Mouse (Mus musculus) retina, embryonic 14.5 days (tissue): ENCODE results near the gene Gm6657.

Experiments
- DNase-seq: peaks from one replicate; pipeline ENCODE4 v3.0.0-alpha.2; 2015; ENCODE audit warnings: low spot score

The Gm6657 gene

DNA sequence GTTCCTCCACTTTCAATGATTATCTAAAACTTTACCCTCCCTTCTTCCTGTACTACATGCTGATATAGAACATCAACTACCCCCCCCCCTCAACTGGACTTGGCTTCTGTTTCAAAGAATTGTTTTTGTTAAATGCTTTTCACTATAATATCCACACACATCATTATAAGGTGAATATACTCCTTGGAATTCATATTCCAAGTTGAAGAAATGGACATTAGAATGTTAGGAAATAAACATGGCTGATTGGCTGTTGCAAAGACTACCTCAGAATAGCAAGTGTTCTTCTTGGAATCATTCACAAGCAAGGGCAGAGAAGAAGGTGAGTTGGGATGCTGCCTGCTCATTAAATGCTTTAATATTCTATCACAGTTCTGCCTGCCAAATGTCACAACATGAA, at the start of gene Gm6657:
TSS of gene Gm6657 (plus strand) at position 301 of the 400 bp plus-strand sequence.
- DNase-seq: no peak

- DNase-seq: peak; percentile 39
Observed at GRCm38 (mm10) chr12:78153308-78154002, 40.6 kb upstream of the Gm6657 start.

DNA sequence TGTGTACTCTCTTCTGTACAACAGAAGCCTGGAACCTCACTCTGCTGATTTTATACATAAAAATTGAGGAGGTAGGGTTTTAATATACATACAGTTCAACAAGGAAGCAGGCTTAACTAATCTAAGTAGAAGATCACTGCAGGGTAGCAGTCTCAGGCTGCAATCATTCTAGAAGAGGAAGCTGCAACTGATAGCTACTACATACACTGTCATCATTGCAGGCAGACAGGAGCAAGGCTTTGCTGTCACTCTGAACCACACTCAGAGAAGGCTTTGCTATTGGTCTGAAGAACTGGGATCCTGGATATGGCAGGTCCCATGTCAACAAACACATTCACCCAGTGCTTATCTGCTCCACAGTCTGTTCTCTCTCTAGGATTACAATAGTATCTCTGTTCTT, 23.9 kb upstream of the Gm6657 start:
- DNase-seq: no peak

DNA sequence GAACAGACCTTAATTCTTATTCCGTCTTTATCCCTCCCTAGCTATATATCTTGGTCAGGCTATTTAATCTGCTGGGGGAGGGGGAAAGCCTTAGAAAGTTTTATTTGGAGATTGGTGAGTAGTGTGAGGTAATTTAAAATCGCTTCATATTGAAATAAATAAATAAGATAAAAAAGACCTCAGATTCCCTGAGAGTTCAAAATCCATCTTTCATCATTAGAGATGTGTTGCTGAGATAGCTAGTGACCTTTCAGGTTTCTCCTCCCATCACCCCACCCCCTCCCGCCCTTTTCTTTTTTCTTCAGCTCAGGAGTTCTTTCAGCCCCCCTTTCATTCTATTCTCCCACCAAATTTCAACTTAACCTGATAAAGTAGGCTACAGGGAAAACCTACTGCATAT, 20.1 kb upstream of the Gm6657 start:
- DNase-seq: no peak

GRCm38 (mm10) chr12:78174671-78175070, 19.4 kb upstream of the Gm6657 start:
- DNase-seq: no peak

DNA sequence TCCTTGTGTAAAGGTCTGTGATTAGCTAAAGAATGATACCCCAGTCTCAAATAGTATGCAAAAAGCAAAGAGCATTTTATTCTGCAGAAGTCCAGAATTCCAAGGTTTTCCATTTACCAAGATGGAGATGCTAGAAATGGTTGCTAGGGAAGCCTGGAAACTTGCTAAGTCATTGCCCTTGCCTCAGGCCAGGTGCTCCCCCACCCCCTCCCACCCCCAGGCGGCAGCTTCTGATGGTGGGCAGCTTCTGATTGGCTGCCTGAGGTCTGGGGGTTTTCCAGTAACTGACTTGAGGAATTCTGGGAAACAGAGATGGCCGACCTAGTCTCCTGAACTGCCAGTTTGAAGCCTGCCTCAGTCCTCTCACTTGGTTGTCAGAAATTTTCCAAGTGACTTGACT, 12.6 kb upstream of the Gm6657 start:
- DNase-seq: no peak

DNA sequence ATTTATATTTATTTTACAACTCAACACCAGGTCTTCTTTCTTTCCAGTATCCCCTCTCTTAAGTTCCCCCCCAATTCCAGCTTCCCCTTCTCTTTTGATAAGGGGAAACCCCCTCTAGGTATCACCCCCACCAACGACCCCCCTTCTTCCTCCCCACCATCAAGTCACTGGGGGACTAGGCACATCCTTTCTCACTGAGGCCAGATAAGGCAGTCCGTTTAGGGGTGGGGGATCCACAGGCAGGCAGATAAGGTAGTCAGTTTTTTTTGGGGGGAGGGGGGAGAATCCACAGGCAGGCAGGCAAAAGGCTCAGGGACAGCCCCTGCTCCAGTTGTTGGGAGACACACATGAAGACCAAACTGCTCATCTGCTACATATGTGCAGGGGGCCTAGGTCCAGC, 1.3 kb downstream of the Gm6657 start:
- DNase-seq: no peak

GRCm38 (mm10) chr12:78203646-78204045, 9.6 kb downstream of the Gm6657 start:
- DNase-seq: no peak

GRCm38 (mm10) chr12:78205915-78206570, 12.0 kb downstream of the Gm6657 start:
- DNase-seq: peak; percentile 84

DNA sequence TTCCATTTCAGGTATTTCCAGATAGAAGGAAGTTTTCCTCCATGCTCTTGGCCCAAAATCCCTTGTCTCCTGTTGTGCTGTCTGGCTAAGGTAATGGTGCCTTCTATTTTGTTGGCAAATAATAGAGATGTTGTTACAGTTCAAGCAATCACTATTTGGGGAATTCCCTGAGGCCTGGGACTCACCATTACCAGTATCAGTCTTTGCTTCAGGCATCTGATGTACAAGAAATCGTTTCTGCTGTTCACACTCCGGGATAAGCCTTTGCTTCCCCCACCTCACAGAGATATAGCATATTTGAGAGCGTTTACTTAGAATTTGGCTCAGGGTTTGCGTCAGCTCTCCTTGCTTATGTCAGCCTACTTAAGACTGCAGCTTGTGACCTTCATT, 12.5 kb downstream of the Gm6657 start:
- no peak for DNase-seq

DNA sequence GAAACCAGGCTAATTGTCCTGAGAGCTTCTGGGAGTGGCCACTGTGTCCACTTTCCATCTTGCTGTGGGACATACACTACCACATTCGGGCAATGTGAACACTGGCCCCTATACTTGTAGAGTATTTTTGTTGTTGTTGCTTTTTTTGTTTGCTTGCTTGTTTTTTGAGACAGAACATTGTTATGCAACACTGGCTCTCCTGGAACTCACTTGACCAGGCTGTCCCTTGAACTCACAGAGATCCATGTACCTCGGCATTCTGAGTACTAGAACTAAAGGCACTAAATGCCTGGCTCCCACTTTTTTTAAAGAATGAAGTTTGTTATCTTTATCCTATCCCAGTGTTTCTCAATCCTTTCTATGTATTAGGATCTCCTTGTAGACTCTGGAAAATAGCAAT, 15.8 kb downstream of the Gm6657 start:
- no peak for DNase-seq

DNA sequence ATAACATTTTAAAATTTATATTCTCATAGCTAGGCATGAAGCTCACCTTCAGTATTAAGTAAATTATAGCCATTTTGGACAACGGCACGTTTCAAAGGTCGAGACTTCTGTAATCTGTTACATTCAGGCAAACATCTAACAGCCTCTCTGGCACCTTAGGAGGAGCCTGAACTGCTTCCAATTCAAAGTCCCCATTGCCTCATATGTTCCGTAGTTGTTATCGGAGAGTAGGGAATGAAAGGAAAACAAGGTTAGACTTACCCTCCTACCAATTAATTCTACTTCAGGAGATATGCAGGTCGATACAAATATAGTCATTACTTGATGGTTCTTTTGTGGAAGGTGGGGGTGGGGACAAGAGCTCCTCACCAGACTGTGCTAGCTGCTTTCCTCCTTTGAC, 21.4 kb downstream of the Gm6657 start:
- no peak for DNase-seq

DNA sequence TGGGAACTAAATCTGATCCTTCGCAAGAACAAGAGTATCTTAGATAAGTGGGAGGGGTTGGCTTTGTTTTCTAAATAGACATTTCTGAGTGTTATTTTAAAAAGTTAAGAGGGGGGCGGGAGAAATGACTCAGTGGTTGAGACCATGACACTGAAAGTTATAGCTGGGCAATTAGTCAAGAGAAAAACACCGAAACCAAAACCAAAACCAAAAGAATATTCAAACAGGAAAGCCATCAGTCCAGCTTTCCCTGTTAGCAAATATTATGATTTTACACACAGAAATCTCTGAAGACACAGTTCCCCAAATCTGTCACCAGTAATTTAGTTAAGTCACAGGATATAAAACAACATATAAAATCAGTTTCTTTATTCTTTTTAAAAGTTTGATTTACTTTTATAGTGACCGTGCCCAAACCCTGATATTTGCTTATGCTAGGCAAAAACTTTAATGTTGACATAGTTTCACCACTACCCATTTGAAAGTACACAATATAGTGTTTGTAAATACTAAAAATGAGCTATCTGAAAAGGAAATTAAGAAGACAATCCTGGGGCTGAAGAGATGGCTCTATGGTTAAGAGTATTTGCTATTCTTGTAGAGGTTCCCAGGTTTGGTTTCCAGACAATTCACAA, 25.3 kb downstream of the Gm6657 start:
- DNase-seq: no peak

DNA sequence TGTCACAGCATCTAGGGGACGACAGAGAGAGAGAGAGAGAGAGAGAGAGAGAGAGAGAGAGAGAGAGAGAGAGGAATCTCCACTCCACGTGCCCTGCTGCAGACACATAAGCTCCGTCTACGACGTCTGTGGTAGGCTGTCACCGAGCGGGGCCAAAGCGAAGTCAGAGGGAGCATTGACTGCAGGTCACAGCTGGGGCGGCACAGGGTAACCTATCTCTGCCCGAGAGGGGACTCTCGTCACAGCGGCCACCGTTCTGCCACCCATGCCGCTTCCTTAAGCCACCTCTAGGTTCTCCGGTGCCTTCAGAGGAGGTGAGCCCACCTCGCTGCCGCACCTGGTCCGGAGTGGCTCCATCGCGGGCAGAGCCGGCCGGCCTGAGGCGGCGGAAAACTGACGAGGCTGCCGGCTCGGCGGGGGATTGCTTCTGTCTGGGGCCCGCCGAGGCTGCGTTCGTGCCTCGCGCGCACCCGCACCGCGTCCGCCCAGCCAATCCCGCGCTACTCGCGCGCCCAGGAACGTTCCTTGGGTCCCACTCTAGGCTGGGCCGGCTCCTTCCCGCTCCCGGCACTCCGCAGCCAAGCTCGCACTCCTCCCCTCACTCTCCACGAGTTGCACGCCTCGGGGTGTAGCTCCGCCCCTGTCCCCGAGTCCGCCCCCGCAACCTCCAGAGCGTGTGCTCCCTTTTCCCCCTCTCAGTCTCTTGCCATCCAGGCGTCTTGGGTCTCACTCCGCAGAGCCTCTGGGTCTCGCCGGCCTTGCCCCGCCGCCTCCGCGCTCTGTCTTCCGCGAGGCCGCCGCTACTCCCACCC, 31.9 kb downstream of the Gm6657 start, which contains the start of gene Gphn:
TSS of gene Gphn (plus strand) at position 673 of the 812 bp plus-strand sequence.
- peak; percentile 90 for DNase-seq

DNA sequence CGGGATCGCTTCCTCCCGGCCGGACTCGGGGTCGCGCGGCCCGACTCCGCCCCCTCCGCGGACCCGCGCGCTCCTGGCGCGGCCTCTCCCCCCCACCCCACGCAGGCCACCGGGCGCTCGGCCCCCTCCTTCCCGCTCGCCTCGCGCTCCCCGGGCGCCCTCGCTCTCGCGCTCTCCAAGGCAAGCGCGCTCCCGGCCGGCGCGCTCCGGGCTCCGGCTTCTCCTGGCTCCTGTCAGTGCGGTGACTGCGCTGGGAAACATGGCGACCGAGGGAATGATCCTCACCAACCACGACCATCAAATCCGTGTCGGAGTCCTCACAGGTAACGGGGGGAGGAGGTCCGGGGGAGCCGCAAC, 32.5 kb downstream of the Gm6657 start:
- peak; percentile 92 for DNase-seq

- peak; percentile 60 for DNase-seq
Observed at GRCm38 (mm10) chr12:78227021-78227932, 33.2 kb downstream of the Gm6657 start.

DNA sequence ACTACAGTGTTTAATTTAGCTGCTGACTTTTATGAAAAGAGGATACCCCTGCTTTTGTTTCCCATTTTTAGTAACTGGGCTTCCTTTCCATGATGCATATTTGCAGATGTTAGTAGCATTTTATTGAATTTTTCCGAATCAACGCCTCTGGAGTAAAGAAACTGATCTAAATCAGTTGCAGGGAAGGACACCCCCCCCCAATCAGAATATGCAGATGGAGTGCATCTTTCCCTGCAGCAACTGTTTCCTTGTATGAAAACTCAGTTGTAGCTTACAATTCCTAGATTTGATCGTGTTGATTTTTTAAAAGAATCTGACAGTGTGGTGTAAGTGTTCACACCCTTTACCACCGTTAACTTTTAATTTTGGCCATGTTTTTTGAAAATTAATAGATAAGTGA, 34.1 kb downstream of the Gm6657 start:
- DNase-seq: peak; percentile 5

GRCm38 (mm10) chr12:78232560-78232959, 38.5 kb downstream of the Gm6657 start:
- DNase-seq: no peak

DNA sequence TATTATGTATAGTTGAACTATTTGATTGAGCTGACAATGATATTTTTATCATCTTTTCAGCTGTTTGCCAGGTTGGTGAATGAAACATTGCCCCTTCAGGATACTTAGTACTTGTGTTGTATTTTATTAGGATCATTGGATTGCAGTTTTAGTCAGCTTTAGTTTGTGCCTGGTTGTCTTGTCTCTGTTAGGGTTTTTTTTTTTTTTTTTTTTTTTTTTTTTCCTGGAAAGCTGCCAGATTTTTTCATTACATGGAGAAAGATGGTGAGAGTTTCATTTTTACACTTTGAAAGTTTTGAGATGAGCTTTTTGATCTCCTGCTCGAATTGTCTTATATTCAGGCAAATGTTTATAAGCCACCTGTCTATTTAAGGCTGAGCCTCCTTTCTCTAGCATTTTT, 54.3 kb downstream of the Gm6657 start:
- no peak for DNase-seq

- no peak for DNase-seq
Observed at GRCm38 (mm10) chr12:78249151-78249550, 55.1 kb downstream of the Gm6657 start.
